10 mouse cellular contexts compared by ENCODE assay signal in genomic region chr11:67079740-67080139, GRCm38 (mm10). TPM values are rescaled to one million over a fixed set of nuclear protein-coding genes. Genes with fewer than 3 reads are reported as not detected.
DNase-seq lines count a peak whose midpoint lies in the region; ATAC-seq lines count a peak whose summit lies in the region.
"Had no signal": no experiment of that assay in that cellular context is flagged by ENCODE, and none has a peak within 500 bp of the region (broad histone marks: within the 10 kb centered on the region; RNA-seq: fewer than 3 reads in every experiment).

No protein-coding gene starts in this region.

- no peak for DNase-seq in kidney, postnatal 36 days
- no peak for DNase-seq in kidney, adult 11 months

- 0 out of 2 replicates have a peak overlapping the region, but pooled peaks have one; percentile 36 for H3K27ac ChIP-seq in forebrain, embryonic 12.5 days
- H3K27ac ChIP-seq in forebrain, embryonic 16.5 days (ENCODE audit: low read length) = no peak overlapping the region
- H3K27ac ChIP-seq in neural tube, embryonic 13.5 days (replicated peaks) = no peak overlapping the region; the same call in 1 of the 2 replicates
- no peak overlapping the region for H3K27ac ChIP-seq in neural tube, embryonic 15.5 days (replicated peaks)
- H3K27ac ChIP-seq in limb, embryonic 15.5 days = no peak overlapping the region
- H3K27ac ChIP-seq: kidney, postnatal 0 days had no signal

- no peak overlapping the region for H3K4me2 ChIP-seq in forebrain, embryonic 12.5 days
- H3K4me2 ChIP-seq in forebrain, embryonic 16.5 days (ENCODE audit: low read length) = no peak overlapping the region
- no peak overlapping the region for H3K4me2 ChIP-seq in neural tube, embryonic 13.5 days
- H3K4me2 ChIP-seq in neural tube, embryonic 15.5 days = no peak overlapping the region
- no peak overlapping the region for H3K4me2 ChIP-seq in limb, embryonic 15.5 days

- no peak overlapping the region for H3K4me3 ChIP-seq in forebrain, embryonic 12.5 days (replicated peaks)
- no peak overlapping the region for H3K4me3 ChIP-seq in forebrain, embryonic 16.5 days (replicated peaks; ENCODE audit: low read length)
- H3K4me3 ChIP-seq in neural tube, embryonic 13.5 days = no peak overlapping the region
- no peak overlapping the region for H3K4me3 ChIP-seq in neural tube, embryonic 15.5 days (replicated peaks)
- 0 out of 2 replicates have a peak overlapping the region, but pooled peaks have one; percentile 1 for H3K4me3 ChIP-seq in limb, embryonic 15.5 days

- H3K9me3 ChIP-seq in forebrain, embryonic 12.5 days = no peaks in the 10 kb centered on the region
- no peaks in the 10 kb centered on the region for H3K9me3 ChIP-seq in forebrain, embryonic 16.5 days (ENCODE audit: control insufficient read depth, low read length)
- no peaks in the 10 kb centered on the region for H3K9me3 ChIP-seq in neural tube, embryonic 13.5 days
- H3K9me3 ChIP-seq in neural tube, embryonic 15.5 days (replicated peaks) = no peaks in the 10 kb centered on the region
- no peaks in the 10 kb centered on the region for H3K9me3 ChIP-seq in limb, embryonic 15.5 days

- peaks cover 31% of the 10 kb centered on the region for H3K27me3 ChIP-seq in forebrain, embryonic 12.5 days
- H3K27me3 ChIP-seq in forebrain, embryonic 16.5 days (replicated peaks; ENCODE audit: control insufficient read depth, insufficient read depth, low read length) = 0 out of 2 replicates have a peak, but pooled peaks cover 7% of the 10 kb centered on the region
- peaks cover 21% of the 10 kb centered on the region for H3K27me3 ChIP-seq in neural tube, embryonic 13.5 days
- H3K27me3 ChIP-seq in neural tube, embryonic 15.5 days (replicated peaks) = peaks cover 8% of the 10 kb centered on the region
- H3K27me3 ChIP-seq in limb, embryonic 15.5 days = peaks cover 17% of the 10 kb centered on the region

- ATAC-seq in forebrain, embryonic 12.5 days (ENCODE audit: low FRiP score) = no peak
- no peak for ATAC-seq in forebrain, embryonic 16.5 days
- no peak for ATAC-seq in neural tube, embryonic 13.5 days (ENCODE audit: low read depth)
- ATAC-seq in neural tube, embryonic 15.5 days (ENCODE audit: low FRiP score) = no peak
- ATAC-seq in limb, embryonic 15.5 days (ENCODE audit: insufficient number of reproducible peaks, low FRiP score, low TSS enrichment, low read depth) = no peak
- ATAC-seq: intestine, postnatal 0 days had no signal

- H3K36me3 ChIP-seq in forebrain, embryonic 12.5 days (replicated peaks) = no peaks in the 10 kb centered on the region
- H3K36me3 ChIP-seq in forebrain, embryonic 16.5 days (ENCODE audit: control insufficient read depth, insufficient read depth) = no peaks in the 10 kb centered on the region
- H3K36me3 ChIP-seq in neural tube, embryonic 13.5 days = no peaks in the 10 kb centered on the region
- no peaks in the 10 kb centered on the region for H3K36me3 ChIP-seq in neural tube, embryonic 15.5 days
- H3K36me3 ChIP-seq in limb, embryonic 15.5 days = no peaks in the 10 kb centered on the region

- peaks cover 27% of the 10 kb centered on the region for H3K4me1 ChIP-seq in forebrain, embryonic 12.5 days
- no peaks in the 10 kb centered on the region for H3K4me1 ChIP-seq in forebrain, embryonic 16.5 days (replicated peaks; ENCODE audit: control insufficient read depth, insufficient read depth, low read length)
- H3K4me1 ChIP-seq in neural tube, embryonic 13.5 days (replicated peaks) = peaks cover 20% of the 10 kb centered on the region
- no peaks in the 10 kb centered on the region for H3K4me1 ChIP-seq in neural tube, embryonic 15.5 days
- H3K4me1 ChIP-seq in limb, embryonic 15.5 days = no peaks in the 10 kb centered on the region

- 47% methylated on average over 11 of the region's 11 CpGs for WGBS in forebrain, embryonic 12.5 days
- WGBS in forebrain, embryonic 16.5 days = 56% methylated on average over 11 of the region's 11 CpGs
- WGBS in neural tube, embryonic 13.5 days = 49% methylated on average over 11 of the region's 11 CpGs
- 53% methylated on average over 11 of the region's 11 CpGs for WGBS in neural tube, embryonic 15.5 days
- 74% methylated on average over 11 of the region's 11 CpGs for WGBS in limb, embryonic 15.5 days

- H3K9ac ChIP-seq in forebrain, embryonic 12.5 days = no peak overlapping the region
- no peak overlapping the region for H3K9ac ChIP-seq in forebrain, embryonic 16.5 days (replicated peaks; ENCODE audit: low read depth, low read length)
- H3K9ac ChIP-seq in neural tube, embryonic 13.5 days = 0 out of 2 replicates have a peak overlapping the region, but pooled peaks have one; percentile 17
- H3K9ac ChIP-seq in neural tube, embryonic 15.5 days (replicated peaks) = no peak overlapping the region
- H3K9ac ChIP-seq in limb, embryonic 15.5 days = no peak overlapping the region

RNA-seq across cellular contexts. Expression of gene Myh3, which starts 1.6 kb away (rescaled TPM):
- 0.33 and 0.87 TPM in 2 replicates for polyA plus RNA-seq in forebrain, embryonic 12.5 days (2016; fragmentation: Nextera tagmentation; extraction: Ambion mirVana)
- polyA plus RNA-seq in forebrain, embryonic 16.5 days (2015; fragmentation: Nextera tagmentation; extraction: Ambion mirVana) = 0.09 and 0.36 TPM in 2 replicates
- 3.7 and 11.5 TPM in 2 replicates for polyA plus RNA-seq in neural tube, embryonic 13.5 days (2015; fragmentation: Nextera tagmentation; extraction: Ambion mirVana)
- polyA plus RNA-seq in neural tube, embryonic 15.5 days (2015; fragmentation: Nextera tagmentation; extraction: Ambion mirVana) = 8.3 and 13.4 TPM in 2 replicates
- polyA plus RNA-seq in limb, embryonic 15.5 days (2015; fragmentation: Nextera tagmentation; extraction: Ambion mirVana) = 127 and 317 TPM in 2 replicates
- polyA plus RNA-seq: urinary bladder, adult 2 months had no signal

RNA-seq across cellular contexts. Expression of gene Sco1, which starts 27.3 kb away (rescaled TPM):
- polyA plus RNA-seq in forebrain, embryonic 12.5 days (2016; fragmentation: Nextera tagmentation; extraction: Ambion mirVana) = 15.8 and 16.4 TPM in 2 replicates
- polyA plus RNA-seq in forebrain, embryonic 16.5 days (2015; fragmentation: Nextera tagmentation; extraction: Ambion mirVana) = 12.7 and 14.3 TPM in 2 replicates
- polyA plus RNA-seq in neural tube, embryonic 13.5 days (2015; fragmentation: Nextera tagmentation; extraction: Ambion mirVana) = 14.2 and 15.4 TPM in 2 replicates
- polyA plus RNA-seq in neural tube, embryonic 15.5 days (2015; fragmentation: Nextera tagmentation; extraction: Ambion mirVana) = 12.3 and 12.7 TPM in 2 replicates
- polyA plus RNA-seq in limb, embryonic 15.5 days (2015; fragmentation: Nextera tagmentation; extraction: Ambion mirVana) = 16.4 and 16.8 TPM in 2 replicates

RNA-seq across cellular contexts. Expression of gene Adprm, which starts 27.3 kb away (rescaled TPM):
- polyA plus RNA-seq in forebrain, embryonic 12.5 days (2016; fragmentation: Nextera tagmentation; extraction: Ambion mirVana) = 27.0 and 31.9 TPM in 2 replicates
- 33.0 and 35.4 TPM in 2 replicates for polyA plus RNA-seq in forebrain, embryonic 16.5 days (2015; fragmentation: Nextera tagmentation; extraction: Ambion mirVana)
- polyA plus RNA-seq in neural tube, embryonic 13.5 days (2015; fragmentation: Nextera tagmentation; extraction: Ambion mirVana) = 38.0 and 41.3 TPM in 2 replicates
- 31.5 and 31.7 TPM in 2 replicates for polyA plus RNA-seq in neural tube, embryonic 15.5 days (2015; fragmentation: Nextera tagmentation; extraction: Ambion mirVana)
- polyA plus RNA-seq in limb, embryonic 15.5 days (2015; fragmentation: Nextera tagmentation; extraction: Ambion mirVana) = 30.3 and 33.8 TPM in 2 replicates

RNA-seq across cellular contexts. Expression of gene Tmem220, which starts 54.8 kb away (rescaled TPM):
- 0.46 and 0.81 TPM in 2 replicates for polyA plus RNA-seq in forebrain, embryonic 12.5 days (2016; fragmentation: Nextera tagmentation; extraction: Ambion mirVana)
- 0.35 and 0.43 TPM in 2 replicates for polyA plus RNA-seq in forebrain, embryonic 16.5 days (2015; fragmentation: Nextera tagmentation; extraction: Ambion mirVana)
- 0.87 and 0.98 TPM in 2 replicates for polyA plus RNA-seq in neural tube, embryonic 13.5 days (2015; fragmentation: Nextera tagmentation; extraction: Ambion mirVana)
- polyA plus RNA-seq in neural tube, embryonic 15.5 days (2015; fragmentation: Nextera tagmentation; extraction: Ambion mirVana) = 0.51 and 0.59 TPM in 2 replicates
- 1.1 and 2.3 TPM in 2 replicates for polyA plus RNA-seq in limb, embryonic 15.5 days (2015; fragmentation: Nextera tagmentation; extraction: Ambion mirVana)
